Mouse (Mus musculus) liver, embryonic 14.5 days (tissue): Measurements from ENCODE around the gene Cmklr1. TPM values are rescaled to one million over a fixed set of nuclear protein-coding genes. Genes with fewer than 3 reads are reported as not detected.

Experiments used
- ATAC-seq: fragments of 200-750 bp; cut with Nextera tagmentation; 2 replicates; pipeline ENCODE4 v1.8.0; 2017; ENCODE audit warnings: moderate number of reproducible peaks, mild to moderate bottlenecking, moderate library complexity; ENCODE audit not compliant: insufficient read depth
- DNase-seq, 3 experiments: peaks; one replicate each; pipeline ENCODE4 v3.0.0-alpha.2; 2012 to 2013; ENCODE audit warnings: low read depth in 3 of 3, low spot score in 3 of 3
- H3K27ac ChIP-seq: fragments of 300-500 bp; sonication (generic); 2 replicates; pipeline ENCODE4 v1.5.1; 2014; ENCODE audit warnings: moderate library complexity, mild to moderate bottlenecking, control low read depth, inconsistent platforms
- H3K27me3 ChIP-seq: fragments of 300-500 bp; sonication (generic); 2 replicates; pipeline ENCODE4 v1.6.1; 2014; ENCODE audit warnings: mild to moderate bottlenecking, low read length, moderate library complexity; ENCODE audit not compliant: control insufficient read depth, insufficient read depth
- H3K36me3 ChIP-seq: fragments of 300-500 bp; sonication (generic); replicated peaks from 2 replicates; pipeline ENCODE4 v1.6.1; 2014; ENCODE audit warnings: low read depth; ENCODE audit not compliant: control insufficient read depth, insufficient read depth
- H3K4me1 ChIP-seq, 2 experiments: fragments of 200-500 bp in 1 of 2; fragments of 300-500 bp in 1 of 2; sonication (generic) in 1 of 2; replicated peaks; 2 replicates each; pipeline ENCODE4 v1.6.1; 2012 to 2014; ENCODE audit warnings: antibody characterized with exemption in 1 of 2, inconsistent platforms in 1 of 2, low read length in 1 of 2; ENCODE audit not compliant: control insufficient read depth in 2 of 2, insufficient read depth in 2 of 2
- H3K4me2 ChIP-seq: fragments of 300-500 bp; sonication (generic); 2 replicates; pipeline ENCODE4 v1.6.1; 2014; ENCODE audit warnings: low read depth, mild to moderate bottlenecking, control low read depth, moderate library complexity
- H3K4me3 ChIP-seq, 2 experiments: fragments of 200-500 bp in 1 of 2; fragments of 300-500 bp in 1 of 2; sonication (generic) in 1 of 2; 2 replicates each; pipeline ENCODE4 v1.5.1; 2012 to 2014; ENCODE audit warnings: low read depth in 2 of 2, low read length in 2 of 2, mild to moderate bottlenecking in 2 of 2, control low read depth in 1 of 2, inconsistent platforms in 1 of 2, moderate library complexity in 1 of 2; ENCODE audit not compliant: insufficient read depth in 1 of 2
- H3K9ac ChIP-seq: fragments of 300-500 bp; sonication (generic); replicated peaks from 2 replicates; pipeline ENCODE4 v1.6.1; 2014; ENCODE audit warnings: mild to moderate bottlenecking, control low read depth, moderate library complexity
- H3K9me3 ChIP-seq: fragments of 300-500 bp; sonication (generic); 2 replicates; pipeline ENCODE4 v1.6.1; 2016; ENCODE audit warnings: low read length, mixed read lengths; ENCODE audit not compliant: control insufficient read depth
- CTCF ChIP-seq: IDR thresholded peaks from 2 replicates; pipeline ENCODE4 v1.5.1; 2016; ENCODE audit warnings: antibody characterized with exemption, low read depth, control low read depth
- EP300 ChIP-seq: IDR thresholded peaks from 2 replicates; pipeline ENCODE4 v1.6.1; 2016; ENCODE audit warnings: antibody characterized with exemption, low read depth
- WGBS: fragments of 180-500 bp; shearing (Covaris S2); extraction: QIAGEN DNeasy Blood & Tissue Kit; methylation state at CpG from one replicate; pipeline ENCODE4 v1.1.7; 2014; ENCODE audit not compliant: insufficient replicate concordance; 5-methylcytosine and 5-hydroxymethylcytosine counted together
- polyA plus RNA-seq, 2 experiments: library from polyadenylated mRNA; depleted of rRNA in 1 of 2; stranded (reverse) in 1 of 2; unstranded in 1 of 2; fragments of >200 nt; fragmentation: Nextera tagmentation in 1 of 2; extraction: Ambion mirVana in 1 of 2; gene quantifications; 2 replicates each; pipeline versions ENCODE4 v1.2.1 to v1.2.3; 2012 to 2014

The Cmklr1 gene
- polyA plus RNA-seq, 2 experiments, result 1.4 to 1.5 TPM

DNA sequence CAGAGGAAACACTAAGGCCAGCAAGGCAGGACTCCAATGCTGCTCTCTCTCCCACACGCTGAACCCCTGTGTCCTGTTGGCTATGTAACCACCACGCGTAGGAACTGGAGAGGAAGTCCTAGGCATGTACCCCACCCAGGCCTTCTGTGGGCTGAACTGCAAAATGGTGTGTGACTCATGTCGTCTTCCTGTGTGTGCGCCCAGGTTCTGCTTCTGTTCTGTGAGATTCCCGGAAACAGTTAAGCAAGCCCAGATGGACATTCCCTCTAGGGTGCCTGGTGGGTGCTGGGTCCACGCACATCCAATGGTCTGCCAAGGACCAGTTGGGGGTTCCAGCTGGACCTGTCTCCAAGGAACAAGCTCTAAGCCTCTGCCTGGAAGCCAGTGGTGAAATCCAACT, 22.2 kb upstream of the Cmklr1 start:
- H3K4me3 ChIP-seq, result no peak overlapping the region
- no peak overlapping the region for H3K4me2 ChIP-seq
- no peak overlapping the region for H3K9ac ChIP-seq
- H3K27me3 ChIP-seq, result no peaks in the 10 kb centered on the region
- no peak overlapping the region for H3K27ac ChIP-seq
- H3K9me3 ChIP-seq, result no peaks in the 10 kb centered on the region
- DNase-seq (no peak), ATAC-seq (no peak)
- WGBS, result 18% methylated on average over 7 of the region's 7 CpGs
- H3K36me3 ChIP-seq, result no peaks in the 10 kb centered on the region
- no peaks in the 10 kb centered on the region for H3K4me1 ChIP-seq
- TF ChIP-seq EP300 (no peak), CTCF (no peak)

DNA sequence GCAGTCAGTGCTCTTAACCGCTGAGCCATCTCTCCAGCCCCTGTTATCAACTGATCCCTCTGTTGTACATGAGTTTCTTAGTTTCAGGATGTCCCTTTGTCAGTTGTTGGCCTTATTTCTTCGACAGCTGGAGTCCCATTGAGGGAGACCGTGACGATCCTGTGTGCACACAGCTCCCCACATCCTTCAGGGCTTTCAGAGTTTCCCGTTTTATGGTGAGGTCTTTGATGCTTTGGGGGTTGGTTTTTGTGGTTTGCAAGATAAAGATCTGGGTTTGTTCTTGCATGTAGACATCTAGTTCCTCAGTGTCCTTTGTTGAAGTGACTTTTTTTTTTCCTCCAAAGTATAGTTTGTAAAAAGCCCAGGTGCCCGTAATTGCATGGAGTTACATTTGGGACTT, 20.4 kb upstream of the Cmklr1 start:
- Histone ChIP-seq H3K36me3 (no peaks in the 10 kb centered on the region), H3K4me3 (no peak overlapping the region), H3K9me3 (no peaks in the 10 kb centered on the region), H3K27ac (no peak overlapping the region), H3K4me2 (no peak overlapping the region), H3K27me3 (no peaks in the 10 kb centered on the region), H3K4me1 (no peaks in the 10 kb centered on the region), H3K9ac (no peak overlapping the region)
- TF ChIP-seq CTCF (no peak), EP300 (no peak)
- WGBS, result 13% methylated on average over 6 of the region's 6 CpGs
- DNase-seq (peak in 2 of 3 experiments; percentile 6 to 10), ATAC-seq (no peak)

DNA sequence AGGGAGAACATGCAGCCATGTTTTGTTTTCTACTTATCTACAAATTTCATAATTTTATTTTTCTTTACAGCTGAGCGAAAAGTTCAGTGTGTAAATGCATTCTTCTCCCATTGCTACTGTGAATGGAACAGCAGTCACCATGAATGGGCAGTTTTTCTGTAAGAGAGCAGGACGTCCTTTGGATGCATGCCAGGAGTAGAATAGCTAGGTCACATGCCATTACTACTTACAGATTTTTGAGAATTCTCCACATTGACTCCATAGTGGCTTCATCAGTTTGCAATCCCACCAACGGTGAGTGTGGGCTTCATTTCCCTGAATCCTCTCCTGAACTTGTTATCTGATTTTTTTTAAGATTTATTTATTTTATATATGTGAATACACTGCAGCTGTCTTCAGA, 19.9 kb upstream of the Cmklr1 start:
- no peaks in the 10 kb centered on the region for H3K9me3 ChIP-seq
- 29% methylated on average over 3 of the region's 3 CpGs for WGBS
- no peak overlapping the region for H3K4me2 ChIP-seq
- ATAC-seq (no peak), DNase-seq (no peak)
- no peak overlapping the region for H3K4me3 ChIP-seq
- no peak overlapping the region for H3K9ac ChIP-seq
- H3K4me1 ChIP-seq, result no peaks in the 10 kb centered on the region
- no peak for TF ChIP-seq CTCF
- TF ChIP-seq EP300, result no peak
- no peaks in the 10 kb centered on the region for H3K27me3 ChIP-seq
- no peaks in the 10 kb centered on the region for H3K36me3 ChIP-seq
- no peak overlapping the region for H3K27ac ChIP-seq

DNA sequence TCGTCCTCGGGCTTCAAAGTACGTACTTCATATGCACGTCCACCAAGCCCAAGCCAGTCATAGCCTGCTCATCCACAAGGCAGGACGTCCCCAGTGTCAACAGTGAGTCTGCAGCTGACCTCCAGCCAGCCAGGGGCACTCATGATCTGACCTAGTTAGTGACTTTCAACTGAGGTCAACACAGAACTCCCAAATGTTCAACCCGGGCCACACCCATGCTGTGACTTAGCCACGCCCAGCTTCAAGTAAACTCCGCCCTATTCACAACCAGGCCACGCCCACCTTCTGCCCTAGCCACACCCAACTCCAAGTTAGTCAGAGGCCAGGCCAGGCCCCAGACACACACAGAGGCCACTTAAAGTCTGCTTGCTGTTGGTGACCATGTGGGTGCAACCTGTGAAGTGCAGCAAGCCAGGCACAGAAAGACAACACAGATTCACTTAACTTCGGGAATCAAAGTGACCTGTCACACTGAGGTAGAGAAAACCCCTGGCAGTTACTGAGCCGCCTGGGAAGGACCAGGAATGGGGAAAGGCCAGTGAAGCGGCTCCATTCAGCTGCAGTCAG, 14.5 kb upstream of the Cmklr1 start:
- Histone ChIP-seq H3K4me1 (no peaks in the 10 kb centered on the region), H3K27ac (no peak overlapping the region), H3K27me3 (no peaks in the 10 kb centered on the region), H3K9me3 (no peaks in the 10 kb centered on the region), H3K4me2 (no peak overlapping the region), H3K36me3 (no peaks in the 10 kb centered on the region), H3K4me3 (no peak overlapping the region), H3K9ac (no peak overlapping the region)
- DNase-seq (no peak), ATAC-seq (no peak)
- TF ChIP-seq EP300 (no peak), CTCF (no peak)
- WGBS, result 54% methylated on average over 12 of the region's 12 CpGs

DNA sequence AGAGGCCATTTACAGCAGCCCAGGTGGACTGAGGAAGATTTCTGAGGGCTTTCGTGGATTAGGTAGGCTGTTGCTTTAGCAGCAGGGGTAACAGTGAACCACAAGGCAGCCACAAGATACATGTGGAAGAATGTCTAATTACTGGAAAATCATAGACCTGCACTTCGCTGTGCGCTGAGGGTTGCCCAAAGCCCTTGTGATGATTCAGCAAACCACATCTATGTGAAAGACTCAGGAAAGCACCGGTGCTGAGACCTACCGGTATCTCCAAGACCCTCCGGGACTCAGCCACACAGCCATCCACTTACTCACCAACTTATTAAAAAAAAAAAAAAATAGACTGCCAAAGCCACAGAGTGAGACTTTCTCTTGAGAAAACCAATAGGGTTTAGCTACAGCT, 13.9 kb upstream of the Cmklr1 start:
- WGBS, result 36% methylated on average over 6 of the region's 6 CpGs
- H3K27me3 ChIP-seq, result no peaks in the 10 kb centered on the region

More for the DNA sequence above, 13.9 kb upstream of the Cmklr1 start:
- ATAC-seq, result no peak
- no peak overlapping the region for H3K27ac ChIP-seq
- no peak for DNase-seq
- no peak overlapping the region for H3K4me2 ChIP-seq
- no peaks in the 10 kb centered on the region for H3K9me3 ChIP-seq
- no peaks in the 10 kb centered on the region for H3K4me1 ChIP-seq
- TF ChIP-seq CTCF (no peak), EP300 (no peak)
- no peaks in the 10 kb centered on the region for H3K36me3 ChIP-seq
- no peak overlapping the region for H3K4me3 ChIP-seq
- no peak overlapping the region for H3K9ac ChIP-seq
